Mouse (Mus musculus): ENCODE measurements at regions not wholly inside any gene's neighbourhood (a gene's known extent, or its start where the extent isn't known, plus 50 kb on each side); places are given as distances from the start of the nearest gene placed in this dataset.

- Histone ChIP-seq H3K27me3 (ENCODE audit: insufficient read depth, low read length) (no peaks in the 10 kb centered on the region), H3K9me3 (ENCODE audit: low read length) (no peaks in the 10 kb centered on the region), H3K36me3 (ENCODE audit: insufficient read depth) (no peaks in the 10 kb centered on the region), H3K9ac (no peak overlapping the region), H3K27ac (ENCODE audit: low read depth, low read length) (no peak overlapping the region), H3K4me3 (ENCODE audit: low read depth, low read length) (no peak overlapping the region), H3K4me1 (ENCODE audit: insufficient read depth) (no peaks in the 10 kb centered on the region), H3K4me2 (ENCODE audit: low read depth) (no peak overlapping the region)
- peak; percentile 86 for TF ChIP-seq CTCF (IDR thresholded peaks at IDR 0.05; ENCODE audit: low read depth)
- 11% methylated on average over 3 of the region's 3 CpGs for WGBS
- ATAC-seq, result no peak
- DNase-seq, result peak; percentile 76
These were observed 56.3 kb upstream of the Mctp2 start for GRCm38 (mm10) chr7:72362690-72363089.

DNA sequence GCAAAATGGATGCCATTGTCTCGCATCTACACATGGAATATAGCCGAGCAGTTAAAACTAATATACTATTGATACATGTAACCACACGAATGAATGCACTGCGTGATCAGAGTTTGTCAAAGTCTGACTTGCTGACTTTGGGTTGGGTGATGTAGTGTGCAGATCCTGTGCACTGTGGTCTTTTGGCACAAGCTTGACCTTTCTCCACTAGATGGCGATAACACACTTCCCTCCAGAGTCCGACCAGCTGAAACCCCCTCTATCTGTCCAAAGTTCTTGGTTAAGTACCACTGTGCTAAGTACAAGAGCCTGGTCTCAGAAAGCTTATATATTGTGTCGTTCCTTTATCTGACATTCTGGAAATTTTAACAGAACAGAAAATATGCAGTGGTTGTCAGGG is 84.9 kb upstream of the Mctp2 start:
- Histone ChIP-seq H3K36me3 (ENCODE audit: insufficient read depth) (no peaks in the 10 kb centered on the region), H3K27ac (ENCODE audit: low read depth, low read length) (no peak overlapping the region), H3K9ac (no peak overlapping the region), H3K4me2 (ENCODE audit: low read depth) (no peak overlapping the region), H3K4me1 (ENCODE audit: insufficient read depth) (no peaks in the 10 kb centered on the region), H3K9me3 (ENCODE audit: low read length) (no peaks in the 10 kb centered on the region), H3K4me3 (ENCODE audit: low read depth, low read length) (no peak overlapping the region), H3K27me3 (ENCODE audit: insufficient read depth, low read length) (no peaks in the 10 kb centered on the region)
- peak; percentile 70 for TF ChIP-seq CTCF (IDR thresholded peaks at IDR 0.05; ENCODE audit: low read depth)
- 42% methylated on average over 7 of the region's 7 CpGs for WGBS
- DNase-seq (peak; percentile 36), ATAC-seq (no peak; the same call in 1 of the 2 replicates)

DNA sequence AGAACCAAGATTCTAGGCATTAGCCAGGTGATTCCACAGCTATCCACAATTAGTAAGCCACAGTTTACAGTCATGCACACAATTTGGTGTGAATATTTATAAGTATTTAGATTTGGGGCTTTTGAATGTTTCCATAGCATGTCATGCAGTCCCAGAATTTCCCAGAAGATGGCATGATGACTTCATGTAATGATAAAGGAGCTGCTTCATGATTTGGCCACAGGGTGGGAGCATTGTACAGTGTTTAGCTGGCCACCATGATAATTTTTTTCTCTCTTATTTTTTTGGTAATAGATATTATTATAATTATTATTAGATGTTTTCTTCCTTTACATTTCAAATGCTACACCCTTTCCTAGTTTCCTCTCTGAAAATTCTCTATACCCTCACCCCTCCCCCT is 93.6 kb upstream of the Mctp2 start:
- ATAC-seq, result peak; percentile 69

DNA sequence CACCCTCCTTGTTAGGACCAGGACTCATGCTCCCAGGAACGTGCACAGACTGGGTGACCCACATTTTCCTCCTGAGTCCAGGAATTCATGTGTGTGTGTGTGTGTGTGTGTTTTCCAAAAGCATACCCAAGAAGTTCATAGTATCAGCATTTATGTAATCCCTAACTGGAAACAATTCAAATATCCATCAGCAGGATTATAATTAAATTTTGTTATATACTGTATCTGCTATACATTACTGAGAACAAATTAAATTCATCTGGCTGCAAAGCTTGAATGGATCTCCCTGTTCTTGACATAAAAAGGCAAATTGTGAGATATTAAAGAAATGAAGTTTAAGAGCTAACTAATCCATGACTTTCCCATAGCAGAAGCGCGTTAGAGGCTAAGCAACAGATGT is 99.7 kb upstream of the Mctp2 start:
- ATAC-seq (no peak), DNase-seq (no peak)
- no peak overlapping the region for H3K4me2 ChIP-seq (ENCODE audit: low read depth)
- H3K4me1 ChIP-seq (ENCODE audit: insufficient read depth), result no peaks in the 10 kb centered on the region
- no peak for TF ChIP-seq CTCF (IDR thresholded peaks at IDR 0.05; ENCODE audit: low read depth)
- H3K9me3 ChIP-seq (ENCODE audit: low read length), result no peaks in the 10 kb centered on the region
- WGBS, result 91% methylated on average over 3 of the region's 3 CpGs
- H3K27me3 ChIP-seq (ENCODE audit: insufficient read depth, low read length), result no peaks in the 10 kb centered on the region
- no peak overlapping the region for H3K9ac ChIP-seq
- H3K36me3 ChIP-seq (ENCODE audit: insufficient read depth), result no peaks in the 10 kb centered on the region
- no peak overlapping the region for H3K27ac ChIP-seq (ENCODE audit: low read depth, low read length)
- no peak overlapping the region for H3K4me3 ChIP-seq (ENCODE audit: low read depth, low read length)

More for the DNA sequence above, 93.6 kb upstream of the Mctp2 start:
- Histone ChIP-seq H3K36me3 (ENCODE audit: insufficient read depth) (no peaks in the 10 kb centered on the region), H3K4me3 (ENCODE audit: low read depth, low read length) (no peak overlapping the region), H3K9ac (no peak overlapping the region), H3K9me3 (ENCODE audit: low read length) (no peaks in the 10 kb centered on the region), H3K27ac (ENCODE audit: low read depth, low read length) (no peak overlapping the region), H3K4me1 (ENCODE audit: insufficient read depth) (no peaks in the 10 kb centered on the region), H3K4me2 (ENCODE audit: low read depth) (no peak overlapping the region), H3K27me3 (ENCODE audit: insufficient read depth, low read length) (no peaks in the 10 kb centered on the region)
- peak; percentile 98 for TF ChIP-seq CTCF (IDR thresholded peaks at IDR 0.05; ENCODE audit: low read depth)
- peak; percentile 87 for DNase-seq

DNA sequence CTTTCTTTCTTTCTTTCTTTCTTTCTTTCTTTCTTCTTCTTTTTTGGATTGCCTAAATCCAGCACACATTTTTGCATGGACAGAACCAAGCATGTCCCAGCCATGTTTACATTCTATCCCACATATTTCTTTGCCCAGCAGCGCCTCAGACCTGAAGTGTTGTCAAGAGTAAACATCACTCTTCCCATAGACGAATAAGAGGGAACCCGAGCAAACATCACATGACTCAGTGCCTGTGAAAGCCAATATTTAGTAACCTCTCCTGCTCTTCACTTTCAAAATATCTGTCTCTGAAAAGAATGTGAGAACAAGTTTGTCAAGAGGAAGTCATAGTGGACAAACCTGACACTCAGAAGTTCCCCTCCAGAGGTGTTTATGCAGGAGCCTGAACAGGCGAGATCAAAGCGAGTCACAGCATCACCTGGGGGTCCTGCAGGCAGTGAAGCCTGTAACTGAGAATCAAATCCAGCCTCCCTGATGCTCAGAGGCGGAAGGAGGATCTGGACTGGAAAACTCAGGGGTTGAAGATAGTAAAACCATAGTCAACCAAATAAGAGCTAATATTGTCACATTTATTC is 102.1 kb upstream of the Mctp2 start:
- no peak overlapping the region for H3K9ac ChIP-seq
- no peaks in the 10 kb centered on the region for H3K4me1 ChIP-seq (ENCODE audit: insufficient read depth)
- H3K36me3 ChIP-seq (ENCODE audit: insufficient read depth), result no peaks in the 10 kb centered on the region
- ATAC-seq, result no peak
- H3K27ac ChIP-seq (ENCODE audit: low read depth, low read length), result no peak overlapping the region
- 86% methylated on average over 6 of the region's 6 CpGs for WGBS
- no peak overlapping the region for H3K4me3 ChIP-seq (ENCODE audit: low read depth, low read length)
- TF ChIP-seq CTCF (IDR thresholded peaks at IDR 0.05; ENCODE audit: low read depth), result no peak
- no peak overlapping the region for H3K4me2 ChIP-seq (ENCODE audit: low read depth)
- DNase-seq, result no peak
- no peaks in the 10 kb centered on the region for H3K27me3 ChIP-seq (ENCODE audit: insufficient read depth, low read length)
- H3K9me3 ChIP-seq (ENCODE audit: low read length), result no peaks in the 10 kb centered on the region

DNA sequence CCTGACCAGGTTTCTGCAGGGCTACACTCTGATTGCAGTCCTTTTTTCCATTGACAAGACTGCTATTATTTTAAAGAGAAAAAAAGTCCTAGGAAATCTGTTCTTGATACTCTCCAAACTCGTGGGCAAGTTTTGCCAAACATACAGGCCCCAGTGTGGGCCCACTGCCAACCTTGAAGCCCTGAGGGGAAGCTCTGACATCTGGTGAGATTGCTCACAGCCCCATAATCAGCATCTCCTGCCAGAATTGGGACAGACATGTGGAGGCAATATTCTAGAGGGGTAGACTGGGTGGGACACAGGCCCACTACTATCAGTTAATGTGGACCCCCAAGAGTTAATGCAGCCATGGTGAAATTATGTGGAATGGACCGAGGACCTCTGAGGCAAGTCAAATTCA is 132.1 kb upstream of the Mctp2 start:
- H3K4me1 ChIP-seq (ENCODE audit: insufficient read depth), result no peaks in the 10 kb centered on the region
- 42% methylated on average over 2 of the region's 2 CpGs for WGBS
- H3K4me2 ChIP-seq (ENCODE audit: low read depth), result no peak overlapping the region
- no peak overlapping the region for H3K9ac ChIP-seq
- no peaks in the 10 kb centered on the region for H3K9me3 ChIP-seq (ENCODE audit: low read length)
- ATAC-seq, result no peak
- no peak for DNase-seq
- H3K4me3 ChIP-seq (ENCODE audit: low read depth, low read length), result no peak overlapping the region
- H3K27ac ChIP-seq (ENCODE audit: low read depth, low read length), result no peak overlapping the region
- H3K36me3 ChIP-seq (ENCODE audit: insufficient read depth), result no peaks in the 10 kb centered on the region
- no peak for TF ChIP-seq CTCF (IDR thresholded peaks at IDR 0.05; ENCODE audit: low read depth)
- H3K27me3 ChIP-seq (ENCODE audit: insufficient read depth, low read length), result no peaks in the 10 kb centered on the region

DNA sequence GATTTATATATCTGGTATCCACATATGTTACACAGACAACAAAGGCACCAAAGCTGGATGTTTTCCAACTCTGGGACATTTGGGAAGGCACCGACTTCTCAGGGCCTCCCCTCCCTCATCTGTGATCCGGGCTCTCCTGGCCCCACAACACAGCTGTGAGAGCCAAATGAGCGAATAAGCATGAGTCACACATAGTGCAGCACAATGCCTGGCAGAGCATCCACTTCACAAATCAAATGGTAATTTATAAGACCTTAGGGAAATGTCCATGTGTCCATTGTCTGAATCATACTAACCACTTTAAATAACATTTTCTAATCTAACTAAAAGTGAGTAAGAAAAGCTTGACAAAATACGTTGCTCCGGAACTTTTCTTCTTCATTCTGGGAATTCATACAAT is 135.6 kb upstream of the Mctp2 start:
- 70% methylated on average over 5 of the region's 5 CpGs for WGBS
- ATAC-seq, result no peak
- Histone ChIP-seq H3K4me3 (ENCODE audit: low read depth, low read length) (no peak overlapping the region), H3K27ac (ENCODE audit: low read depth, low read length) (no peak overlapping the region), H3K27me3 (ENCODE audit: insufficient read depth, low read length) (no peaks in the 10 kb centered on the region), H3K9ac (no peak overlapping the region), H3K4me1 (ENCODE audit: insufficient read depth) (no peaks in the 10 kb centered on the region), H3K9me3 (ENCODE audit: low read length) (no peaks in the 10 kb centered on the region), H3K36me3 (ENCODE audit: insufficient read depth) (no peaks in the 10 kb centered on the region), H3K4me2 (ENCODE audit: low read depth) (no peak overlapping the region)
- no peak for TF ChIP-seq CTCF (IDR thresholded peaks at IDR 0.05; ENCODE audit: low read depth)
- DNase-seq, result no peak
